Mouse (Mus musculus): ENCODE data around the gene Prkd3.

The Prkd3 gene

GRCm38 (mm10) chr17:78999745-79000270 lies 20.8 kb downstream of the Prkd3 start:
- DNase-seq (ENCODE audit: low read depth) = no peak

- no peak for DNase-seq (ENCODE audit: low read depth)
Measured at GRCm38 (mm10) chr17:78999189-78999588, 21.4 kb downstream of the Prkd3 start.

- DNase-seq (ENCODE audit: low read depth) = no peak
Measured at GRCm38 (mm10) chr17:78998130-78998529, 22.5 kb downstream of the Prkd3 start.

GRCm38 (mm10) chr17:78994931-78995820 lies 25.4 kb downstream of the Prkd3 start:
- no peak for DNase-seq (ENCODE audit: low read depth)

- no peak for DNase-seq (ENCODE audit: low read depth)
Measured at GRCm38 (mm10) chr17:78994382-78994781, 26.2 kb downstream of the Prkd3 start.

GRCm38 (mm10) chr17:78993670-78994069 lies 26.9 kb downstream of the Prkd3 start:
- DNase-seq (ENCODE audit: low read depth) = no peak

- no peak for DNase-seq (ENCODE audit: low read depth)
Measured at GRCm38 (mm10) chr17:78992303-78993027, 28.2 kb downstream of the Prkd3 start.

GRCm38 (mm10) chr17:78991549-78991948 lies 29.1 kb downstream of the Prkd3 start:
- no peak for DNase-seq (ENCODE audit: low read depth)

GRCm38 (mm10) chr17:78989015-78989414 lies 31.6 kb downstream of the Prkd3 start:
- no peak for DNase-seq (ENCODE audit: low read depth)

GRCm38 (mm10) chr17:78983736-78984135 lies 36.9 kb downstream of the Prkd3 start:
- DNase-seq (ENCODE audit: low read depth) = no peak

GRCm38 (mm10) chr17:78983166-78983565 lies 37.5 kb downstream of the Prkd3 start:
- DNase-seq (ENCODE audit: low read depth) = no peak

GRCm38 (mm10) chr17:78968500-78968899 lies 52.1 kb downstream of the Prkd3 start:
- no peak for DNase-seq (ENCODE audit: low read depth)

- no peak for DNase-seq (ENCODE audit: low read depth)
Measured at GRCm38 (mm10) chr17:78966092-78966883, 54.3 kb downstream of the Prkd3 start.

GRCm38 (mm10) chr17:78964387-78964786 lies 56.2 kb downstream of the Prkd3 start:
- no peak for DNase-seq (ENCODE audit: low read depth)

- DNase-seq (ENCODE audit: low read depth) = no peak
Measured at GRCm38 (mm10) chr17:78959473-78959872, 61.1 kb downstream of the Prkd3 start.

GRCm38 (mm10) chr17:78953240-78953639 lies 67.4 kb downstream of the Prkd3 start:
- no peak for DNase-seq (ENCODE audit: low read depth)

- DNase-seq (ENCODE audit: low read depth) = no peak
Measured at GRCm38 (mm10) chr17:78952070-78952469, 68.5 kb downstream of the Prkd3 start.

GRCm38 (mm10) chr17:78951225-78951624 lies 69.4 kb downstream of the Prkd3 start:
- DNase-seq (ENCODE audit: low read depth) = no peak

- no peak for DNase-seq (ENCODE audit: low read depth)
Measured at GRCm38 (mm10) chr17:78942579-78942978, 78.0 kb downstream of the Prkd3 start.

GRCm38 (mm10) chr17:78938927-78939326 lies 81.7 kb downstream of the Prkd3 start:
- no peak for DNase-seq (ENCODE audit: low read depth)

GRCm38 (mm10) chr17:78937229-78937853 lies 83.3 kb downstream of the Prkd3 start:
- no peak for DNase-seq (ENCODE audit: low read depth)

Data from c-Kit-positive CD71-positive TER-119-negative erythroid progenitor cells, embryonic 14.5 days (primary cell).